Comparison of ENCODE assay signal across 31 mouse cellular contexts in genomic region chr1:125156093-125156492, GRCm38 (mm10).
"Had no signal": no experiment of that assay in that cellular context is flagged by ENCODE, and none has a peak within 500 bp of the region (broad histone marks: within the 10 kb centered on the region; RNA-seq: fewer than 3 reads in every experiment).

No protein-coding gene starts in this region.

- DNase-seq: heart, postnatal 10 days; heart, postnatal 14 days; heart, postnatal 36 days; heart, postnatal 4 days; kidney, adult 11 months; kidney, adult 18-20 months; kidney, adult 2 months; kidney, adult 8-10 months; kidney, adult 9 months; kidney, postnatal 10 days; kidney, postnatal 14 days; kidney, postnatal 25 days; kidney, postnatal 36 days; kidney, postnatal 4 days; layer of hippocampus, adult 9-11 months; layer of hippocampus, postnatal 36 days had no signal

- H3K4me3 ChIP-seq: heart, embryonic 12.5 days; heart, embryonic 13.5 days; heart, embryonic 15.5 days; hindbrain, embryonic 10.5 days; hindbrain, embryonic 12.5 days; hindbrain, embryonic 13.5 days; hindbrain, embryonic 15.5 days; intestine, embryonic 15.5 days; kidney, embryonic 15.5 days; layer of hippocampus, adult 2 months; left cerebral cortex, adult 2 months had no signal

- H3K9ac ChIP-seq: heart, embryonic 12.5 days; heart, embryonic 13.5 days; heart, embryonic 15.5 days; hindbrain, embryonic 12.5 days; hindbrain, embryonic 13.5 days; hindbrain, embryonic 14.5 days; hindbrain, embryonic 15.5 days; intestine, embryonic 15.5 days; kidney, embryonic 15.5 days had no signal

- H3K4me2 ChIP-seq: heart, embryonic 11.5 days; heart, embryonic 12.5 days; heart, embryonic 13.5 days; heart, embryonic 15.5 days; hindbrain, embryonic 12.5 days; hindbrain, embryonic 13.5 days; hindbrain, embryonic 14.5 days; hindbrain, embryonic 15.5 days; intestine, embryonic 15.5 days; kidney, embryonic 15.5 days had no signal

- H3K9me3 ChIP-seq: heart, embryonic 13.5 days; heart, embryonic 15.5 days; hindbrain, embryonic 10.5 days; hindbrain, embryonic 12.5 days; hindbrain, embryonic 13.5 days; hindbrain, embryonic 15.5 days; intestine, embryonic 15.5 days; kidney, embryonic 15.5 days had no signal

- H3K4me1 ChIP-seq: heart, embryonic 12.5 days; heart, embryonic 13.5 days; heart, embryonic 15.5 days; hindbrain, embryonic 10.5 days; hindbrain, embryonic 12.5 days; hindbrain, embryonic 13.5 days; hindbrain, embryonic 15.5 days; intestine, embryonic 15.5 days; kidney, embryonic 15.5 days had no signal

- H3K36me3 ChIP-seq: heart, embryonic 12.5 days; heart, embryonic 13.5 days; heart, embryonic 15.5 days; hindbrain, embryonic 10.5 days; hindbrain, embryonic 12.5 days; hindbrain, embryonic 13.5 days; hindbrain, embryonic 15.5 days; intestine, embryonic 15.5 days; kidney, embryonic 15.5 days had no signal

- H3K27me3 ChIP-seq: heart, embryonic 12.5 days; heart, embryonic 13.5 days; heart, embryonic 15.5 days; hindbrain, embryonic 12.5 days; hindbrain, embryonic 13.5 days; hindbrain, embryonic 15.5 days; intestine, embryonic 15.5 days; kidney, embryonic 15.5 days had no signal

- H3K27ac ChIP-seq: heart, embryonic 13.5 days; heart, embryonic 15.5 days; hindbrain, embryonic 10.5 days; hindbrain, embryonic 12.5 days; hindbrain, embryonic 13.5 days; hindbrain, embryonic 14.5 days; hindbrain, embryonic 15.5 days; hindbrain, postnatal 0 days; intestine, embryonic 15.5 days; kidney, embryonic 15.5 days; kidney, postnatal 0 days; layer of hippocampus, adult 2 months; left cerebral cortex, adult 2 months had no signal
